Mouse (Mus musculus) liver, postnatal 0 days (tissue): ENCODE results near the gene Gm28044.
"Not testable (repeated sequence)": the region's sequence is repeated elsewhere in the genome, so short reads cannot be mapped to it uniquely, and the experiment has no call there.

ENCODE experiments used
- CTCF ChIP-seq: sonication (generic); IDR thresholded peaks from 2 replicates; pipeline ENCODE4 v1.5.1; 2016; ENCODE audit warnings: antibody characterized with exemption, low read depth
- EP300 ChIP-seq: IDR thresholded peaks from 2 replicates; pipeline ENCODE4 v1.6.1; 2016; ENCODE audit warnings: antibody characterized with exemption, low read depth, mild to moderate bottlenecking

- not testable (repeated sequence) for TF ChIP-seq CTCF, EP300
Observed at GRCm38 (mm10) chr13:67269383-67270065, 90.8 kb downstream of the Gm28044 start.
